Mouse (Mus musculus) stomach, embryonic 14.5 days (tissue): ENCODE results near the gene Hdgf. TPM values are rescaled to one million over a fixed set of nuclear protein-coding genes. Genes with fewer than 3 reads are reported as not detected.

Experiments used
- ATAC-seq: fragments of 200-750 bp; cut with Nextera tagmentation; 2 replicates; pipeline ENCODE4 v1.8.0; 2017; ENCODE audit warnings: low read depth, moderate TSS enrichment; ENCODE audit not compliant: insufficient number of reproducible peaks, insufficient read depth, low FRiP score
- H3K27ac ChIP-seq: fragments of 300-500 bp; sonication (generic); 2 replicates; pipeline ENCODE4 v1.5.1; 2014; ENCODE audit warnings: mild to moderate bottlenecking, low read length, moderate library complexity, mixed read lengths
- H3K27me3 ChIP-seq: fragments of 300-500 bp; sonication (generic); 2 replicates; pipeline ENCODE4 v1.6.1; 2014; ENCODE audit warnings: low read length, control low read depth, mixed read lengths; ENCODE audit not compliant: control insufficient read depth, insufficient read depth
- H3K36me3 ChIP-seq: fragments of 300-500 bp; sonication (generic); 2 replicates; pipeline ENCODE4 v1.6.1; 2014; ENCODE audit warnings: mild to moderate bottlenecking, control low read depth, low read length, moderate library complexity, mixed read lengths; ENCODE audit not compliant: control insufficient read depth, insufficient read depth
- H3K4me1 ChIP-seq: fragments of 300-500 bp; sonication (generic); 2 replicates; pipeline ENCODE4 v1.6.1; 2014; ENCODE audit warnings: low read length, control low read depth, mixed read lengths; ENCODE audit not compliant: control insufficient read depth, insufficient read depth
- H3K4me2 ChIP-seq: fragments of 300-500 bp; sonication (generic); replicated peaks from 2 replicates; pipeline ENCODE4 v1.6.1; 2014; ENCODE audit warnings: low read depth, low read length, control low read depth
- H3K4me3 ChIP-seq: fragments of 300-500 bp; sonication (generic); 2 replicates; pipeline ENCODE4 v1.5.1; 2014; ENCODE audit warnings: low read depth, low read length, control low read depth
- H3K9ac ChIP-seq: fragments of 300-500 bp; sonication (generic); replicated peaks from 2 replicates; pipeline ENCODE4 v1.6.1; 2014; ENCODE audit warnings: low read depth, mild to moderate bottlenecking, control low read depth, low read length, moderate library complexity, mixed read lengths
- H3K9me3 ChIP-seq: fragments of 300-500 bp; sonication (generic); 2 replicates; pipeline ENCODE4 v1.6.1; 2016; ENCODE audit warnings: low read depth, low read length, control low read depth; ENCODE audit not compliant: control insufficient read depth
- WGBS: fragments of 180-500 bp; shearing (Covaris S2); extraction: QIAGEN DNeasy Blood & Tissue Kit; methylation state at CpG from one replicate; pipeline ENCODE4 v1.1.7; 2014; 5-methylcytosine and 5-hydroxymethylcytosine counted together
- polyA plus RNA-seq: library from polyadenylated mRNA; unstranded; fragments of >200 nt; fragmentation: Nextera tagmentation; extraction: Ambion mirVana; gene quantifications from 2 replicates; pipeline ENCODE4 v1.2.1, GENCODE M21; 2014

The Hdgf gene
- polyA plus RNA-seq, 1 experiment from 2014 or later = 119 TPM

DNA sequence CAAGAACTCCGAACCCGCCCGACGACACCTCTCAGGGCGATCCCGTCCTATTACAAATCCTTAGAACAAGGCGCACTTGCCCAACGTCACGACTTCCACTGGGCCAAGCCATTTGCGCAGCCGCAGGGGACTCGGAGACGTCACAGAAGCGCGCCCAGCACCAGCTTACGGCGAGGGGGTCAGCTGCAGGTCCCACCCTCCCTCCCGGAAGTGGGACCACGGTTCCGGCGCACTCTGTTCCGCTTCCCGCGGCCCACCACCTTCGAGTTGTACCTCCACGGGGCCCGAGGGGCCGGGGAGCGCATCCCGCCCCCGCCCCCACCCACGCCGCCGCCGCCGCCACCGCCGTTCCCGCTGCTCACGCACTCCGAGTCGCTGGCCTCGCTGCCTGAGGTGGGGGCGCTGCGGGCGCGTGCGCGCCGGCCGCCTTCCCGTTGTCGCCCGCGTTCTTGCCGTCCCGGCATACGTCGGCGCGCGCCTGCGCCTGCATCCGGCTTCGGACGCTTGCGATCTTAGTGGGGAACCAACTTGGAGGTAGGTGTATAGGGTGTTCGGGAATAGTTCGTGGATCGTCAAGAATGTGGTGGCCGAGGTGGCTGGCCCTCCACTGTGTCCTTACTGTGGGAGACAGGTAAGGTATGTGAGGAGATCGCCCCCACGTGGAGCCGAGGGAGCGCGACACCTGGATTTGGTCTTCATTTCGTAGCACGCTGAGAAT lies 24.1 kb downstream of the Hdgf start, which contains the start of the genes Isg20l2 and Rrnad1:
Gene Isg20l2, plus strand, starts transcription at position 237 of the 718 bp plus-strand sequence.
Gene Rrnad1, minus strand, starts transcription at position 640 of the 718 bp plus-strand sequence.
- Histone ChIP-seq H3K4me2 (peak within 1 kb of the TSS; percentile 62), H3K4me1 (peaks cover 19% of the 10 kb centered on the region), H3K9ac (peak within 1 kb of the TSS; percentile 83), H3K9me3 (no peaks in the 10 kb centered on the region), H3K27me3 (no peaks in the 10 kb centered on the region), H3K27ac (peak within 1 kb of the TSS; percentile 82), H3K36me3 (peaks cover 39% of the 10 kb centered on the region), H3K4me3 (peak within 1 kb of the TSS; percentile 59)
- ATAC-seq = peak; percentile 97
- WGBS = 2% methylated on average over 63 of the region's 78 CpGs

DNA sequence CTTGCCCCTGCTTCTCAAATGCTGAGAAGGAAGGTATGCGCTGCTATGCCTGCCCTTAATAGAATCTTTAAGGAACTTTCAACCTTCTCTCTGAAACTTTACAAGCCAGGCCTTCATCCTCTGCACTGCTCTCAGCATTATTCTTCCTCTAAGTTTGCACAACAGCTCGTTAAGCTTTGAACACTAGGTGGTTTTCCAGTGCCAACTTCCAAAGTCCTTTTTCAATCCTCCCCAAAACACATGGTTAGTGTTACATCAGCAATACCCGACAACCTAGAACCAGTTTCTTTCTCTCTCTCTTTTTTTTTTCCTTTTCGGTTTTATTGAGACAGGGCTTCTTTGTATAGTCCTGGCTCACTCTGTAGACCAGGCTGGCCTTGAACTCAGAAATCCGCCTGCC lies 27.9 kb downstream of the Hdgf start:
- H3K27ac ChIP-seq = no peak overlapping the region
- H3K27me3 ChIP-seq = no peaks in the 10 kb centered on the region
- 87% methylated on average over 5 of the region's 5 CpGs for WGBS
- no peak for ATAC-seq
- no peak overlapping the region for H3K9ac ChIP-seq
- peaks cover 19% of the 10 kb centered on the region for H3K4me1 ChIP-seq
- H3K4me2 ChIP-seq = no peak overlapping the region
- no peaks in the 10 kb centered on the region for H3K9me3 ChIP-seq
- H3K4me3 ChIP-seq = no peak overlapping the region
- H3K36me3 ChIP-seq = peaks cover 47% of the 10 kb centered on the region

DNA sequence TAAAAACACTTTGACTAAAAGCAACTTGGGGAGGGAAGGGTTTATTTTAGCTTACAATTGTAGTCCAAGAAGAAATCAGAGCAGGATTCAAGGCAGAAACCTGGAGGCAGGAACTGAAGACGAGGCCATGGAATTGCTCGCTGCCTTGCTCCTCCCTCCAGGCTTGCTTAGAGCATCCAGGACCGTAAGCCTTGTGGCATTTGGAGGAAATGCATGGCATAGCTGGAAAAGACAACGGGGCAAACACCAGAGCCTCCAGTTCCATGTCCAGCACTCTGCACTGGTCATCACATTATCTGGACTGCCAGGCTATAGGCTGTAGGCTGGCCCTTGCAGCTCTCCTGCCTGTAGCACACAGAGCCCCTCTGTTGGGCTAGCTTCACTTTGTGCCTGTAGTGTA lies 28.4 kb downstream of the Hdgf start:
- no peak overlapping the region for H3K9ac ChIP-seq
- no peaks in the 10 kb centered on the region for H3K9me3 ChIP-seq
- ATAC-seq = no peak
- no peak overlapping the region for H3K4me3 ChIP-seq
- no peak overlapping the region for H3K27ac ChIP-seq
- H3K4me2 ChIP-seq = no peak overlapping the region
- 62% methylated on average over 4 of the region's 4 CpGs for whole genome bisulfite sequencing
- H3K36me3 ChIP-seq = peaks cover 52% of the 10 kb centered on the region
- no peaks in the 10 kb centered on the region for H3K27me3 ChIP-seq
- H3K4me1 ChIP-seq = peaks cover 15% of the 10 kb centered on the region

DNA sequence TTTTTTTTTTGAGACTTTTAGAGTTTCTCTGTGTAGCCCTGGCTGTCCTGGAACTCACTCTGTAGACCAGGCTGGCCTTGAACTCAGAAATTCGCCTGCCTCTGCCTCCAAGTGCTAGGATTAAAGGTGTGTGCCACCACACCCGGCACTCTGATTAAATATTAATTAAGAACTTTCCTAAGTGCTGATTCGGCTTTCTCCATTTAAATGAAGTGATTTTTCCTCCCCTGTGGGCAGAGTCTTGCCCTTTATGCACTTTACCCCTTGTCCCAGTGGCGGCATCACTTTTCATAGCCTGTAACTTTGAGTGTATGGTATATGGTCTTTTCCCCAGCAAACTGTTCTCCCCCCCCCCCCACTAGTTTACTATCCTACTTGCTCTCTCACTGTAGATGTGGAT lies 29.1 kb downstream of the Hdgf start:
- H3K4me3 ChIP-seq = no peak overlapping the region
- H3K4me1 ChIP-seq = peaks cover 15% of the 10 kb centered on the region
- no peak for ATAC-seq
- no peaks in the 10 kb centered on the region for H3K9me3 ChIP-seq
- H3K27ac ChIP-seq = no peak overlapping the region
- H3K36me3 ChIP-seq = peaks cover 59% of the 10 kb centered on the region
- H3K9ac ChIP-seq = no peak overlapping the region
- no peak overlapping the region for H3K4me2 ChIP-seq
- 78% methylated on average over 4 of the region's 4 CpGs for WGBS
- H3K27me3 ChIP-seq = no peaks in the 10 kb centered on the region

DNA sequence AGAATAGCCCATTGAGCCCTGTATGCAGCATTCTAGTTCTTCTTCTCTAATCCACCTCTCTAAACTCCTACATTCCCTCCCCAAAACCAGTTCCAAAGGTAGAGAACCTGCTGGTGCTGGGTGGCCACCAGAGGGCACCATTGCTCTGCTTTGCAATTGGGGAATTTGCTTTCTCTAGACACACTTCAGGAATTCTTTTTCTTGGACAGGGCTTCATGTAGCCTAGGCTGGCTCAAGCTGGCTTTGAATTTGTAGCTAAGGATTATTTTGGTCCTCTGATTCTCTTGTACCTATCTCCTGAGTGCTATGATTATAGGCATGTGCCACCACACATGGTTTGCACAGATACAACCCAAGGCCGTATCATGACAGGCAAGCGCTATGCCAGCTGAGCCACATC lies 29.7 kb downstream of the Hdgf start:
- 94% methylated on average over 2 of the region's 2 CpGs for WGBS
- ATAC-seq = 0 out of 2 replicates have a peak, but pooled peaks have one; percentile 58
- Histone ChIP-seq H3K9me3 (no peaks in the 10 kb centered on the region), H3K9ac (no peak overlapping the region; the same call in 1 of the 2 replicates), H3K4me1 (peaks cover 15% of the 10 kb centered on the region), H3K4me3 (no peak overlapping the region), H3K27ac (no peak overlapping the region), H3K4me2 (no peak overlapping the region), H3K27me3 (no peaks in the 10 kb centered on the region), H3K36me3 (peaks cover 62% of the 10 kb centered on the region)

DNA sequence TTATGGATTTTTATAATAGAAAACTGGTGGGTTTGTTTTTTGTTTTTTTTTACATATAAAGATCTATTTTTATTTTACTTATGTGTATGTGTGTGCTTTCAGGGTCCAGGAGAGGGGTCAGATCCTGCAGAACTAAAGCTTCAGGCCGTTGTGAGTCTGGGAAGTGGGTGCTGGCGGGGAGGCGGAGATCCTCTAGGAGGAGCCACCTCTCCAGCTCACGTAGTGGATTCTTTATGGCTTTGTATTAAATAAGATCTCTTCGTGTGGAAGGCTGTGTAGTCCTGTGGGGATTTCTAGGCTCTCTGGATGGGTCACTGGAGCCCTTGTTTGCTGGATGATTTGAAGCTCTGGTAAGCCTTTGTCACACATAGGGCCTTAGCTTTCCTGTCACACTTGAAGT lies 34.5 kb downstream of the Hdgf start:
- peaks cover 60% of the 10 kb centered on the region for H3K36me3 ChIP-seq
- H3K4me2 ChIP-seq = no peak overlapping the region
- no peak overlapping the region for H3K9ac ChIP-seq
- 68% methylated on average over 5 of the region's 5 CpGs for WGBS
- no peak overlapping the region for H3K27ac ChIP-seq
- no peaks in the 10 kb centered on the region for H3K9me3 ChIP-seq
- no peak for ATAC-seq
- H3K4me1 ChIP-seq = 0 out of 2 replicates have a peak, but pooled peaks cover 3% of the 10 kb centered on the region
- H3K4me3 ChIP-seq = no peak overlapping the region
- H3K27me3 ChIP-seq = no peaks in the 10 kb centered on the region

DNA sequence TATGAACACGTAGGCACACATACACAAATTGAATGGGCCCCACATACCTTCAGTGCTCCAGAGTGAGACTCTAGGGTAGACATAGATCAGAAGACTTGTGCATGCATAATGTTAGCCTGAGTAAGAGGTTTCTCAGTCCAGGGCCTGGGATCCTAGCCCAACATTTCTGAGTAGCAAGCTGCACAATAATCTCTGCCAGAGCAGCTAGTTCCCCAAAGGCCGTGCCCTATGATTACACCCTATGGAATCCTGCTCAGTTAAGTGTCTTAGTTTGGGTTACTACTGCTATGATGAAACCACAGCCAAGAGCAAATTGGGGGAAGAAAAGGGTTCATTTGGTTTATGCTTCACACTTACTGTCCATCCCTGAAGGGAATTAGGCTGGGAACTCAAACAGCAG lies 36.4 kb downstream of the Hdgf start:
- ATAC-seq = no peak
- Histone ChIP-seq H3K9ac (no peak overlapping the region), H3K4me1 (peaks cover 14% of the 10 kb centered on the region), H3K36me3 (peaks cover 50% of the 10 kb centered on the region), H3K27me3 (no peaks in the 10 kb centered on the region), H3K9me3 (no peaks in the 10 kb centered on the region), H3K27ac (no peak overlapping the region), H3K4me2 (no peak overlapping the region), H3K4me3 (no peak overlapping the region)
- 92% methylated on average over 2 of the region's 2 CpGs for WGBS

DNA sequence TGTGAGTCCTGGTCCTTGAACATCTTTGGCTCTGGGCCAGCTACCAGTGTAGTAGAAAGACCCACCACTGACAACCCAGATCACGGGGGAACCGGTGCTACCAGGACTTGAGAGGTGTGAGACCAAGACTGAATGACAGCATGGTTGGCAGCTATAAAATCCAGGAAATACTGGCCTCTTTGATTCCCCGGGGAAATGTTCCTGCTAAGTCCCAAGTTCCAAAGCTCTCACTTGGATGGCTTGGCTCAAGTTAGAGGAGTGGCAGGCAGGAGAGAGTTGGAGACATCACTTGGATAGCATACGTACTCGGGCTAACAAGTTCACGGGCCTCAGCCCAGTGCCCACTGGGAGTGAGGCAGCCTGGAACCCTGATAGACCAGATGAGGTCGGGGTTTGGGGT lies 37.5 kb downstream of the Hdgf start:
- H3K9ac ChIP-seq = no peak overlapping the region
- H3K9me3 ChIP-seq = no peaks in the 10 kb centered on the region
- H3K4me1 ChIP-seq = peaks cover 25% of the 10 kb centered on the region
- ATAC-seq = no peak
- no peak overlapping the region for H3K27ac ChIP-seq
- H3K27me3 ChIP-seq = no peaks in the 10 kb centered on the region
- H3K36me3 ChIP-seq = peaks cover 40% of the 10 kb centered on the region
- no peak overlapping the region for H3K4me2 ChIP-seq
- H3K4me3 ChIP-seq = no peak overlapping the region
- 80% methylated on average over 7 of the region's 7 CpGs for WGBS
